Mouse (Mus musculus) lung, postnatal 25 days (tissue): ENCODE data around the gene Eif5b.
A peak's percentile ranks its signal among the peaks of the same experiment; 100 is the strongest.
"Not testable (repeated sequence)": the region's sequence is repeated elsewhere in the genome, so short reads cannot be mapped to it uniquely, and the experiment has no call there.

Experiments used
- DNase-seq: peaks from one replicate; pipeline ENCODE4 v3.0.0; 2022; ENCODE audit warnings: low spot score

Eif5b gene

DNA sequence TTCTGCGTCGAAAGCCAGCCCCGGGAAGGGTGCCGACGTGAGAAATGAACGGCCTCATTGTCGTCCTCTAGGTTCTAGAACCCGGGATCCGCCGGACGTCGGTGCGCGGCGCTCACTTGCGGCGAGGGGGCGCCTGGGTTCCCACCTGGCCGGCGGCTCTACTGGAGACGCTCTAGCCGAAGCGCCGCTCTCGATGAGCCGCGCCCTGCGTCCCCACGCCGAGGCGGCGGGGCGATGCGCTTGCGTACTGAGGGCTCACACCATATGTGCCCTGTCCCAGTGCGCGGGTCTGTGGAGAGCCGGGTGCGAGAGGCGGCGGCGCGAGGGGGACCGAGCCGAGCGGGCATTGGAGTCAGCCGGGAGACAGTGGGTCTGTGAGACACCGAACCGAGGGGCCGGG is at the start of gene Eif5b, which contains the start of gene Txndc9:
Eif5b (plus strand) TSS at position 144 of the 400 bp plus-strand sequence.
Txndc9 (minus strand) TSS at position 27 of the 400 bp plus-strand sequence.
- peak; percentile 96 for DNase-seq

- no peak for DNase-seq
Observed at GRCm38 (mm10) chr1:37948906-37949305, 48.9 kb upstream of the Eif5b start.

- DNase-seq, result no peak
Observed at GRCm38 (mm10) chr1:37954786-37955185, 43.0 kb upstream of the Eif5b start.

- DNase-seq, result no peak
Observed at GRCm38 (mm10) chr1:37955251-37955650, 42.6 kb upstream of the Eif5b start.

GRCm38 (mm10) chr1:37956690-37957431 is 40.9 kb upstream of the Eif5b start:
- DNase-seq, result no peak

DNA sequence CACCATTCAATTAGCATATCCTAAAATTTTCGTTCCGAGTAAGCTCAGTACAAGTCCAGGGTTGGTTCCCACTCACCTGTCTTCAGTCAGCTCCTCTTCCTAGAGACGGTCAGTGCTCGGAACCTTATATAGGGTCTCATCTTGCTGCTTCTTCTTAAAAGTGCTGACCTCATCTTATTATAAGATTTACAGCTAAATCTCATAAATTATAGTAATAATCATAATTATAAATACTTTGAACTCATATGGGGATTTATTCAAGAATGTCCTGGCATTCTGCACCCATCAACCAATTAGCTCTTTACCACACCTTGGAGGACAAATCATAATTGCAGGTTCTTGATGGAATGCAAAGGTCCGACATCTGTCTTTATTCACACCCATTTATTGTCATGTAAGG is 40.2 kb upstream of the Eif5b start, which contains the start of gene Lyg1:
Lyg1 (minus strand) TSS at position 101 of the 400 bp plus-strand sequence.
- DNase-seq, result no peak

- no peak for DNase-seq
Observed at GRCm38 (mm10) chr1:37958516-37958915, 39.3 kb upstream of the Eif5b start.

DNA sequence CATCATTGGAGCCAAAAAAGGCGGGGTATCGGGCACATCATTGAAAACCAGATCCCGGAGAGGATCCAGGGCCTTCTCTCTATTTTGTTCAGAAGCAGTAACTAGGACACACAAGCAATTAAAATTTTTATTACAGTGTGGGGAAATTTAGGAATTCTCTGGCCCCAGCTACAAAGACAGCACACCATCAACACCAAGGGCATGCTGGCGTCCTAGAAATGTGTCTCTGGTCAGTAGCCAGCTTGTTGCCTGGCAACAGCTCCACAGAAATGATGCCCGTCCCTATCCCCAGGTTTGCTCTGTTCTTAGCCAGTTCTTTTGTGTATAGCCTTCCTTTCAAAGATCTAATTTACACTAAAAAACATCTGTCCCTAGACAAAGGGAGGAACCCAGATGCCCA is 38.3 kb upstream of the Eif5b start:
- no peak for DNase-seq

- DNase-seq, result no peak
Observed at GRCm38 (mm10) chr1:37965571-37965970, 32.2 kb upstream of the Eif5b start.

DNA sequence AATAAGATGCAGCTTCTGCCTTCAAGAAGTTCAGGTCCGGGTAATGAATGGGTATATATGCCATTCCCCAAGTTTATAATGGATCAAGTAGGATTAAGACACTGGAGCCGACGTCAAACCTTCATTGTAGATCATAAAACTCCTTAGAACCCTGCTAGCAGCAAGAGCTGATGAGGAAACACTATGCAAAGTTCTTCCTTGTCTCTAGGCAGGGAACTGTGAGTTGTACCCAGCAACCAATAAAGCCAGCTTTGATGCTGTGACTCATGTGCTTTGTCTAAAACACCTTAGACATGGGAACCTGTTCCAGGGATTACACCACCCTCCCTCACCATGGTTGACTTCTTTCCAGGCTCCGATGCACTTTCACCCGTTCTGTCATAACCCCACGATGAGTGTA is 29.1 kb upstream of the Eif5b start:
- DNase-seq, result no peak

DNA sequence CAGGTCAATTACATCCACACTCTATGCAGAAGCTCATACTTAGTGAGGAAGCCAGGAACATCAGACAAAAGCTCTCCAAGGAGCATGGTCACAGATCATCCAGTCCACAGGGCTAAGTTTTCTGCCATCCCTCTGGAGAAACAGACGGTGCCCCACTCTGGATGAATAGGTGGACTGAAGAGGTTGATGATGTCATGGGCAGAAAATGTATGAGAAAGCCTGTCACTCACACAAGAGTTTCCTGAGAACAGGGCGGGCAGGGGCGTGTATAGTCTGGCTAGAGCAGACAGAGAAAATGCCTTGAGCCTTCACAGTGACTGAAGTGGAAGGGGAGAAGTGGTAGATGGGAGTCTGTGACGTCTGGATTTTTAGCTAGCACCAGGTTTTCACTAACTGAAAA is 26.3 kb upstream of the Eif5b start:
- no peak for DNase-seq

DNA sequence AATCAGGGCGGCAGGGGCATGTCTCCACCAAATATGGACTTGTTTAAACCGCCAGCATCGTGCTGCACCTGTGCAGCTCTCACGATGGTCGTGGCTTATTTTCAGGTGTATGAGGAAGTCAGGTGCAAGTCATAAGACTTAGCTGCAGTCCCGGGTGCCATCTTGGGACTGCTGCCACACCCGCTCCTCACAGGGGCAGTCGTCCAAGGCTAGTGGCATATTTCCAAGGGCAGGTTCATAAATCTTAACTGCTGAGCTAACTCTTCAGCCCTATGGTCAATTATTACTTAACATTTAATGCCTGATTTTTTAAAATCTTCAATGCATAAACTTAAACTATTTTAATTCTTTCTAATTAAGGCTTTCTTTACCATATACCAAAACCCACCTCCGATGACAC is 21.1 kb upstream of the Eif5b start:
- DNase-seq, result not testable (repeated sequence)

GRCm38 (mm10) chr1:37977303-37977702 is 20.5 kb upstream of the Eif5b start:
- no peak for DNase-seq

- DNase-seq, result no peak
Observed at GRCm38 (mm10) chr1:37984326-37984725, 13.5 kb upstream of the Eif5b start.

DNA sequence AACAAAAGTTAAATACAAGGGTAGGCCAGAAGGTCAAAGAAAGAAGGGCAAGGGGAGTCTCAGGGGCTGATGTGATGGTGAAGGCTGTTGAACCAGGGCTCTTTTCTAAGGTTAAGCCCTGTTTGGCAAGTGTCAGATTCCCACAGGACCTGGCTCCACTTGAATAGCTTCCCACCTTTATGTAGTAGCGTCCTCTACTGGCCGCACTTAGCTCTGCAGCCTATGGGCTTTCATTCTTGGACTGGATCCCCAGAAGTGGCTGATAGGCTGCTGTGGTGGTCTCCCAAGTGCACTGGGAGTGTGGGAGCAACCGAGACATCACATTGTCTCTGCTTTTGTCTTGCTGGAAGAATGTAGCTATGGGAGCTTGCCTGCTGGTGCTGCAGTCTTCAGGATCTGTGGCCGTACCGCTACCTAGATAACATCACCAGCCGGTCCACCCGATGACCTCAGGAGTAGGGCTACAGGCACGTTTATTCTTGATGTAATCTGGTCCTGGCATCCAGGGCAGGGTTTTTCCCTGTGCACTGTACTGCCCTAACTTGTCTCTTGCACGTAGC is 12.0 kb upstream of the Eif5b start:
- no peak for DNase-seq

DNA sequence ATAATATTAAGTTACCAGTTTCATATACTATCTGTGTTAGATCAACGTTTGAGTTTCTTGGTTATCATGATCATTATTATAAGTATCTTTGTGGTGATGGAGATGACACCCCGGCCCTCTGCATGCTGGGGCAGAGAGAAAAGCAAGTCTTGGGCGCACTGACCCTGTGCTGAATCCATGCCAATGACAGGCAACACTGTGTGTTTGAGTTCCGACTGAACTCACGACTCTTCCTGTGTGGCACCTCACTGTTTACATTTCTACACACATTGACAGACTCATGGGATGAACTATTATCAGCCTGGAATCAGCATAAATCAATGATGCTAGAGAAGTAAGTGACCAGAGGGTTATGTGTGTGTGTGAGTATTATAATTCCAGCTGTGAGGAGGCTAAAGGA is 10.0 kb upstream of the Eif5b start:
- DNase-seq, result no peak

DNA sequence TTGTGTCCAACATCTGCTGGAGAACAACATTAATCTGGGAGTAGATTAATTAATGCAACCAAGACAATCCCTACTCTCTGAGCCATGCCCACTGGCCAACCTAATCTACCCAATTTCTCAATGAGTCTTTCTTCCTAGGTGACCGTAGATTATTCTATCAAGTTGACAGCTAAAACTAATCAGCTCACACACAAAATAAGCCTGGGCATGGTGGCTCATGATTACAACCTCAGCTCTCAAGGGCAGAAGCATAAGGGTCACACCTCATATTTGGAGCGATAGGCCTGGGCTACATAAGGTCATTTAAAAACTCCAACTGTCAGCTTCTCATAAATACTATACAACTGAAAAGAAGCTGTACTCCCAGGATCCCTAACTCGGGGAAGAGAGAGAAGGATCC is 1.6 kb upstream of the Eif5b start:
- no peak for DNase-seq

GRCm38 (mm10) chr1:37996877-37997484 is 829 bp upstream of the Eif5b start:
- peak; percentile 100 for DNase-seq

DNA sequence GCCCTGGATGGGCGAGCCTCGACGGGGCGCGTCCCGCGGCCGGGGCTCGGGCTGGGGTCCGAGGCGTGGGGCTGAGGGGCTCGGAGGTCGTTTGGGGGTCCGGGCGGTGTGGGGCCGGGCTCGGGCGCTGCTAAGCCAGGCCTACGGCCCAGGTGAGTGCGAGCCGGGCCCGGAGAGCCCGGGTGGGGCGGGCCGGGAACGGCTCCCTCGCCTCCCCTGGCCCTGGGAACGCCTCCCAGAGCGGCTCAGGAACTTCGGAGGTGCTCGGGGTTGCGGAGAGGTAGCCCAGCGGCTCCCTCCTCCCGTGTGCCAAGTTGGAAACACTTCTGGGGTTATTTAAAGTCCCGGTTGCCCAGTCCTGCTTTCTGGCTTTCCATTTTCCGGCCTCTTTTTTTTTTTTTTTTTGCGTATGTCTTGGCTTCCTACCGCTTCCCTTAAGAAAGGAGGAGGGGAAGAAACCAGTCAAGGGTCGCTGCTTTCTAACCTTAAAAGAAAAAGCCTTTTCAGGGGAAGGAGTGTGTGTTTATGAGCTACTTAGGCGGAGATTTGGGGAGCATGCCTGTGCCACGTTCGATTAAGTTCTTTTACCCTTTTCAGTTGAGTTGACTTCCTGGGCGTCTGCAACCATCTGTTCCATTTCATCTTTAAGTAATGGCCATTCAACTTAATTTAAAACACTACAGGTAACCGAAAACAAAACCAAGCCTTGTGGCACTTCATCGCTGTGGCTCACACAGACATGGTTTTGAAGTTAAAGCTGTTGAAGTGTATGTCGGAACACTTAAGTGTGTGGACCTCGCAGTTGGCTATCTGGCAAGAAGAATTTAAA is 775 bp downstream of the Eif5b start:
- no peak for DNase-seq

DNA sequence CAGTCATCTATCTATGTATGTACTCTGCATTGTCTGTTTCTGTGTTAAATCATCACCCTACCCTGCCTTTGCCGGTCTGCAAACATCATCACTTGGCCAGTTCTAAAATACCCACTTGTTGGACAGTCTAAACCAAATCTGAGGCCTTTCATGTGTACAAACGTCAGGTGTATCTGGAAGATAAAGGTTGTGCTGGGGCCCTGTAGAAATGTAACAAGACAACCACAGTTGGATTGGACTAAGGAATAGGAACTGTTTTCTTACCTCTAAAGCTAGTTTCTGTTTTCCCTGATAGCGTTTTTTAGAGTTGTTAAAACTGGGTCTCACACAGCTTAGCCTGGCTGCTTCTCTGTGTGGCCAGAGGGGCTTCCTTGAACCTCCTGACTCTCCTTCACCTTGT is 1.7 kb downstream of the Eif5b start:
- DNase-seq, result no peak

DNA sequence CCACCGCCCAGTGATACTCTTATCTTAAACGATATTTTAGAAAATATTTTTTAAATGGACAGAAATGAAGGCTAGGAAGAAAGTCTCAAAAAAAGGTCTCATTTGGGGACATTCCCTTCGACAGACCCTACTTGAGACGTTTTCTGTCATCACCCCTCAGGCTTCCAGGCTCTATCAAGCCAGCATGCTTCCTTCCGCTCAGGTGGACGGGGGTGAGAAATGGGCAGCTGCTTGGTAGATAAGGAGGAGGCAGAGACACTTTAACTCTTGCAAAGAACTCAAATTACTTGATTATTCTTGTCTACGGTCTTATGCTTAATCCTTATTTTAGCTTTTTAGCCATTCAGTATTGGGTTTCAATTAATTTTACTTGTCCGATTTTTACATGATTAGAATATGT is 3.0 kb downstream of the Eif5b start:
- DNase-seq, result no peak

GRCm38 (mm10) chr1:38001956-38002355 is 4.1 kb downstream of the Eif5b start:
- no peak for DNase-seq
